Mouse (Mus musculus): Measurements from ENCODE around the gene Ahnak. TPM values are rescaled to one million over a fixed set of nuclear protein-coding genes. Genes with fewer than 3 reads are reported as not detected.
"Not testable (repeated sequence)": the region's sequence is repeated elsewhere in the genome, so short reads cannot be mapped to it uniquely, and the experiment has no call there.

The Ahnak gene
- polyA plus RNA-seq, 1 experiment from 2014 or later: 31.0 TPM

- 50% methylated on average over 2 of the region's 2 CpGs for WGBS
- Histone ChIP-seq H3K9ac (ENCODE audit: low read length) (no peak overlapping the region), H3K27ac (ENCODE audit: low read length) (no peak overlapping the region), H3K36me3 (ENCODE audit: control insufficient read depth, insufficient read depth, low read length) (no peaks in the 10 kb centered on the region), H3K27me3 (ENCODE audit: control insufficient read depth, insufficient read depth, low read depth, low read length) (no peaks in the 10 kb centered on the region), H3K4me3 (ENCODE audit: low read length) (no peak overlapping the region), H3K9me3 (ENCODE audit: control insufficient read depth, low read length) (no peaks in the 10 kb centered on the region), H3K4me1 (replicated peaks; ENCODE audit: control insufficient read depth, insufficient read depth, low read length) (peaks cover 21% of the 10 kb centered on the region), H3K4me2 (ENCODE audit: low read depth, low read length) (no peak overlapping the region)
- no peak for ATAC-seq (ENCODE audit: low read depth)
These were observed 86.5 kb downstream of the Ahnak start for GRCm38 (mm10) chr19:9075558-9075957.

DNA sequence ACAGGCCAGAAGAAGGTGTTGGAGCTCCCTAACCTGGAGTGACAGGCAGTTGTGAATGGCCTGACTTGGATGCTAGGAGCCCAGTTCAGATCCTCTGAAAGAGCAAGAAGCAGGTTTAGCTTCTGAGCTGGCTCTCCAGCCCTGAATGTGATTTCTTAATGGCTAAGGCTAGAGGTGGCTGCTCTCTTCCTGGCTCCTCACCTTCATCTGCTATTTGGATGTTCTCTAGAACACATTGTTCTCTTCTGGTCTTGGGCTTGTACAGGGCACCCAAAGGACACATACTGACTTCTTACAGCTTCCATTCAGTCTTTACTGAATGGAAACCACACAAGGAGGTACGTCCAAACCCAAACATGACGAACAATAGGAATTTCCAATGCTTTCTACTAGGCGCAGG, 87.0 kb downstream of the Ahnak start:
- H3K27me3 ChIP-seq (ENCODE audit: control insufficient read depth, insufficient read depth, low read depth, low read length): no peaks in the 10 kb centered on the region
- no peak overlapping the region for H3K27ac ChIP-seq (ENCODE audit: low read length)
- H3K4me1 ChIP-seq (replicated peaks; ENCODE audit: control insufficient read depth, insufficient read depth, low read length): peaks cover 18% of the 10 kb centered on the region
- no peak overlapping the region for H3K9ac ChIP-seq (ENCODE audit: low read length)
- H3K4me2 ChIP-seq (ENCODE audit: low read depth, low read length): no peak overlapping the region
- H3K4me3 ChIP-seq (ENCODE audit: low read length): no peak overlapping the region
- H3K9me3 ChIP-seq (ENCODE audit: control insufficient read depth, low read length): no peaks in the 10 kb centered on the region
- no peak for ATAC-seq (ENCODE audit: low read depth)
- 91% methylated on average over 3 of the region's 3 CpGs for WGBS
- no peaks in the 10 kb centered on the region for H3K36me3 ChIP-seq (ENCODE audit: control insufficient read depth, insufficient read depth, low read length)

DNA sequence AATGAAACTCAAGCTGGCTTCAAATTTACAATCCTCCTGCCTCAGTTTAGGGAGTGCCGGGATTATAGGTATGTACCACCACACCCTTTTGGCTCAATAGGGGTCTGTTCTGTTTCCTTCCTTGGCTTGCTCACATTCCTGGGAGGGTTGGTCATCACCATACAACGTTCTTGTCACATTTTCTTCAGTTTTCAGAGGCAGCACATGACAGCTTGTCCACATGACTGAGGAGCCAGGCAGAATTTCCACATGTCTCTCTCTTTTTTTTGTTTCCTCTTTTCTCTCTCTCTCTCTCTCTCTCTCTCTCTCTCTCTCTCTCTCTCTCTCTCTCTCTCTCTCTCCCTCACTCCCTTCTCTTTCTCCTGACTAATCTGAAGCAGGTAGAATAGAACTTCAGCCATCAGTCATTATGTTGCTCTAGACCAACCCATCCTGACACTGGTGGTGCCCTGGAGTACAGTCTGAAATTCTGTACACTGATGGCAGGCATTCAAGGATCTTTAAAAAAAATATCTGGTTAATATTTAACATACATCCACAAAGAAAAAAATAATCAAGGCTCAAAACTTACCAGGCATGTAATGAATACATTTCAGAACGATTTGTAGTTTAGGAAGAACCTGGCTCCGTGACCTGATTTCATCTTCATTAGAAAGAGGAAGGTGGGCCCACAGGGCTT, 88.0 kb downstream of the Ahnak start:
- H3K36me3 ChIP-seq (ENCODE audit: control insufficient read depth, insufficient read depth, low read length): no peaks in the 10 kb centered on the region

DNA sequence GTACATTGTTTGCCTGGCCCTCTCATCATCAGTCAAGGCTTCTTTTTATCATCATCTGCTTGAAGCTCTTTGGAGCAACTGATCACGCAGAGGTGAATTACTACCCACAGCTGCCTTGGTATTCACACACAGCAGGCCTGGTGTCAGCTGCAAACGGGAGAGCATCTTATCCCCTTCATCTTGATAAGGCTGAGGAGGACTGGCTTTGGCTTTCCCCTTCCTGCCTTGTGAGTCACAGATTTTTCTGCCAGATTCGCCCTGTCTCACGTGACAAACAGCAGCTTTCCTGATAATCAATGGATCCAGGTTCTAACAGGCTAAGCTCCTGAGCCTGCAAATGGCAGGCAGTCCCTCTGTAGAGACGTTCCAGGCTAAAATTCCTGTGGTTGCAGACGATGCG, 90.8 kb downstream of the Ahnak start:
- Histone ChIP-seq H3K4me3 (ENCODE audit: low read length) (no peak overlapping the region), H3K9me3 (ENCODE audit: control insufficient read depth, low read length) (no peaks in the 10 kb centered on the region), H3K9ac (ENCODE audit: low read length) (no peak overlapping the region), H3K27me3 (ENCODE audit: control insufficient read depth, insufficient read depth, low read depth, low read length) (no peaks in the 10 kb centered on the region), H3K4me1 (replicated peaks; ENCODE audit: control insufficient read depth, insufficient read depth, low read length) (peaks cover 21% of the 10 kb centered on the region), H3K27ac (ENCODE audit: low read length) (no peak overlapping the region), H3K4me2 (ENCODE audit: low read depth, low read length) (no peak overlapping the region), H3K36me3 (ENCODE audit: control insufficient read depth, insufficient read depth, low read length) (no peaks in the 10 kb centered on the region)
- no peak for ATAC-seq (ENCODE audit: low read depth)
- 26% methylated on average over 7 of the region's 7 CpGs for WGBS

More for the DNA sequence above, 88.0 kb downstream of the Ahnak start:
- ATAC-seq (ENCODE audit: low read depth): no peak
- no peak overlapping the region for H3K4me2 ChIP-seq (ENCODE audit: low read depth, low read length)
- no peak overlapping the region for H3K9ac ChIP-seq (ENCODE audit: low read length)
- WGBS: 59% methylated on average over 4 of the region's 4 CpGs
- H3K27me3 ChIP-seq (ENCODE audit: control insufficient read depth, insufficient read depth, low read depth, low read length): no peaks in the 10 kb centered on the region
- no peaks in the 10 kb centered on the region for H3K9me3 ChIP-seq (ENCODE audit: control insufficient read depth, low read length)
- H3K4me1 ChIP-seq (replicated peaks; ENCODE audit: control insufficient read depth, insufficient read depth, low read length): peaks cover 15% of the 10 kb centered on the region
- no peak overlapping the region for H3K27ac ChIP-seq (ENCODE audit: low read length)
- H3K4me3 ChIP-seq (ENCODE audit: low read length): no peak overlapping the region

DNA sequence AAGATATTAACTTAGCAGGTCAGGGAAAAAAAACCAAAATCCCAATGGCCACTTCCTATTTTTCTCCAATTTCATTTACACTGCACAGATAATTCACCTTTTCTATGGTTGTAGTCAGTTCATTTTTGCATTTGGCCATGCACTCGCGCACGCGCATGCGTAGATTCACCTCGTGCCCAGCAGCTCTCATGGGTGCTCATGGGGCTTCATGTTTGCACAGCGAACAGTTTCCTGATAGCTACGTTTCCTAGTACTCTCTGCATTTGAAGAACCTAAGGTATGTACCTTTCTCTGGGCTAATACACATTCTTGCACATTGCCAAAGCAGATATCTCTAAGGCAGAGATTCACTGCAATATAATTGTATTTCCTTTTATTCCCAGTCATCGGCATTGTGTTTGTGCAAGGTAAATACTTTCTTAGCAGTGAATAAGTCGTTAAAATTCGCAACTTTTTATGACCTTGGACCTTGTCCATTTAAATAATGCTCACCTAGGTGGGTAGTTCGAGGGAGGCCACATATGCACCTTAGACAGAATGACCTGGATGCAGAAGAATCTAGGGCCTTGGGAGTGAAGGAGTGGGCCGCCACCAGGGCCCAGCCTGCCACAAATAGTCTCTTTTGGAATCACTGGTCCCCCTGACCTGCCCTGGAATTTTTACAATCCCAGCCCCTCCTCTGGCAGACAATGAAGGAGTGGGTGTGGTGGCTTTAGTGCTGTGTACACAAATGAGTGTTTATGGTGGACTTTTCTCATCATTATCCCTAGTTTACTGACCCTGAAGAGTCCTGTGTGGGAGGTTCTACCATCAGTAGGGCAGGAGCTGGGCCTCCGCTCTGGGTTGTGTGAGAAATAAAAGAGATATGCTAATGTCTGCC, 92.5 kb downstream of the Ahnak start:
- Histone ChIP-seq H3K27me3 (ENCODE audit: control insufficient read depth, insufficient read depth, low read depth, low read length) (no peaks in the 10 kb centered on the region), H3K4me1 (replicated peaks; ENCODE audit: control insufficient read depth, insufficient read depth, low read length) (peaks cover 21% of the 10 kb centered on the region), H3K9me3 (ENCODE audit: control insufficient read depth, low read length) (no peaks in the 10 kb centered on the region), H3K4me3 (ENCODE audit: low read length) (no peak overlapping the region), H3K9ac (ENCODE audit: low read length) (peak overlapping the region; percentile 46), H3K4me2 (ENCODE audit: low read depth, low read length) (peak overlapping the region; percentile 38; the same call in 1 of the 2 replicates), H3K27ac (ENCODE audit: low read length) (peak overlapping the region; percentile 88), H3K36me3 (ENCODE audit: control insufficient read depth, insufficient read depth, low read length) (no peaks in the 10 kb centered on the region)
- peak; percentile 67 for ATAC-seq (ENCODE audit: low read depth)
- 58% methylated on average over 14 of the region's 14 CpGs for WGBS

DNA sequence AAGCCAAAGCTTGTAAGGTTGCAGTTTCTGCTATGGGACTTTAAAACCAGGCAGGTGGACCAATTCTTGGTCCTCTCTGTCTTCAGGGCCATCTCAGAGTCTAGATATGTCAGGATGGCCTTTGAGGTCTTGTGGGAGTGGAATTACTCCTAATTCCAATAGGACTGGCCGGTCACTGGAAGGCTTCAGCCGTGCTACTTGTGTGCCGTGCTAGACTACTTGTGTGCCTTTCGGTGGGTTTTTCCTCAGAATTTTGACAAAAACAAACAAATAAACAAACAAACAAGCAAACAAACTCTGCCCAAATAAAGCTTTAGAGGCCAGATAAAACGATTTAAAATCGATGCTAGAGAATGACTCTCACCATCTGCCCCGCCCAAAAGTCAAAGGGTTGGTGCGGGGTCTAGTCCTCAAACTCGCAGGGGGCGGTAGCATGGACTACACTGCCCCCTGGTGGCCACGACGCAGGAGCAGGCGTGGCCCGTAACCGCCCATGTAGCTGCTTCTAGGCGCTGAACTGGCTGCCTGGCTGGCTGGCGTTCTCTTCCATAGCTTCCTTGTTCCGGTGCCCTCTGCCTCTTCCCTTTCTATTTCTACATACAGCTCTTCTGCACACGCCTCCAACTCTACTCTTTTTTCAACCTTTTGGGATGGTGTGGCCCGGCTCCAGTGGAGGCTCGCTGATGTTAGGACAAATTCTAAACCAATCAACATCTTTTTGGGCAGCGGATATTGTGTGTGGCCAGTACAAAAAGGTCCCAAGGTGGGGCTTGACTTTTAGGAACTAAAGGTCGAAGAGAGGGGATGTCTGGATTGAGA, 93.3 kb downstream of the Ahnak start:
- H3K4me2 ChIP-seq (ENCODE audit: low read depth, low read length): peak overlapping the region; percentile 38
- peaks cover 21% of the 10 kb centered on the region for H3K4me1 ChIP-seq (replicated peaks; ENCODE audit: control insufficient read depth, insufficient read depth, low read length)
- no peaks in the 10 kb centered on the region for H3K27me3 ChIP-seq (ENCODE audit: control insufficient read depth, insufficient read depth, low read depth, low read length)
- H3K36me3 ChIP-seq (ENCODE audit: control insufficient read depth, insufficient read depth, low read length): no peaks in the 10 kb centered on the region
- no peaks in the 10 kb centered on the region for H3K9me3 ChIP-seq (ENCODE audit: control insufficient read depth, low read length)
- ATAC-seq (ENCODE audit: low read depth): peak; percentile 96
- WGBS: 16% methylated on average over 23 of the region's 23 CpGs
- H3K9ac ChIP-seq (ENCODE audit: low read length): peak overlapping the region; percentile 56
- peak overlapping the region; percentile 20 for H3K4me3 ChIP-seq (ENCODE audit: low read length)
- peak overlapping the region; percentile 88 for H3K27ac ChIP-seq (ENCODE audit: low read length)

- no peak for ATAC-seq (ENCODE audit: low read depth)
- peak overlapping the region; percentile 20; the same call in 1 of the 2 replicates for H3K4me3 ChIP-seq (ENCODE audit: low read length)
- no peak overlapping the region for H3K27ac ChIP-seq (ENCODE audit: low read length)
- H3K9ac ChIP-seq (ENCODE audit: low read length): peak overlapping the region; percentile 56
- peaks cover 21% of the 10 kb centered on the region for H3K4me1 ChIP-seq (replicated peaks; ENCODE audit: control insufficient read depth, insufficient read depth, low read length)
- no peaks in the 10 kb centered on the region for H3K9me3 ChIP-seq (ENCODE audit: control insufficient read depth, low read length)
- H3K4me2 ChIP-seq (ENCODE audit: low read depth, low read length): peak overlapping the region; percentile 38
- H3K27me3 ChIP-seq (ENCODE audit: control insufficient read depth, insufficient read depth, low read depth, low read length): no peaks in the 10 kb centered on the region
- H3K36me3 ChIP-seq (ENCODE audit: control insufficient read depth, insufficient read depth, low read length): no peaks in the 10 kb centered on the region
- 84% methylated on average over 2 of the region's 2 CpGs for WGBS
These were observed 93.9 kb downstream of the Ahnak start for GRCm38 (mm10) chr19:9083010-9083355.

- not testable (repeated sequence) for H3K9ac ChIP-seq (ENCODE audit: low read length); H3K36me3 ChIP-seq (ENCODE audit: control insufficient read depth, insufficient read depth, low read length); ATAC-seq (ENCODE audit: low read depth); H3K9me3 ChIP-seq (ENCODE audit: control insufficient read depth, low read length); H3K4me2 ChIP-seq (ENCODE audit: low read depth, low read length); H3K27me3 ChIP-seq (ENCODE audit: control insufficient read depth, insufficient read depth, low read depth, low read length); H3K27ac ChIP-seq (ENCODE audit: low read length); H3K4me3 ChIP-seq (ENCODE audit: low read length)
- WGBS: 64% methylated on average over 2 of the region's 2 CpGs
- peaks cover 21% of the 10 kb centered on the region for H3K4me1 ChIP-seq (replicated peaks; ENCODE audit: control insufficient read depth, insufficient read depth, low read length)
These were observed 94.8 kb downstream of the Ahnak start for GRCm38 (mm10) chr19:9083892-9084291.

DNA sequence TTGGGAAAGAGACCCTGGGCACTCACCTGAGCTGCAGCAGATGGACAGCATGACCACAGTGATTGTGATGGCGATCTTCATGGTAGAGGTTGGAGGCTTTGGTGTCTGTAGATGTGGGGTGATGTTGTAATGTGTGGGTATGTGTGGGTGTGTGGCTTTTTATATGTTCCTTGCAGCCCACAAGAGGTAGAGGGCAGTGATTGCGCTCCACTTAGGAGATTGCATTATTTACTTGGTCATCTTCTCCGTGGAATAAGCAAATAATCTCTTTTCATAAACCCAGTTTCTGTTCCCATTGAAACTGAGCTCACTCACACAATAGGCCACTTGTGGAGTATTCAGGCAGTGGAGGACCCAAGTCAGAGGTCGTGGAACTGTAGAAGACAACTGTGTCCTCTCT, 98.7 kb downstream of the Ahnak start, which contains the start of gene Scgb1a1:
Gene Scgb1a1, minus strand, starts transcription at position 138 of the 400 bp plus-strand sequence.
- Histone ChIP-seq H3K27me3 (ENCODE audit: control insufficient read depth, insufficient read depth, low read depth, low read length) (no peaks in the 10 kb centered on the region), H3K4me2 (ENCODE audit: low read depth, low read length) (no peak within 1 kb of the TSS), H3K4me1 (replicated peaks; ENCODE audit: control insufficient read depth, insufficient read depth, low read length) (peaks cover 2% of the 10 kb centered on the region), H3K27ac (ENCODE audit: low read length) (no peak within 1 kb of the TSS), H3K9me3 (ENCODE audit: control insufficient read depth, low read length) (no peaks in the 10 kb centered on the region), H3K36me3 (ENCODE audit: control insufficient read depth, insufficient read depth, low read length) (no peaks in the 10 kb centered on the region), H3K4me3 (ENCODE audit: low read length) (no peak within 1 kb of the TSS), H3K9ac (ENCODE audit: low read length) (no peak within 1 kb of the TSS)
- 69% methylated on average over 4 of the region's 4 CpGs for WGBS
- no peak for ATAC-seq (ENCODE audit: low read depth)

Measured in lung, embryonic 16.5 days (tissue).